Mouse (Mus musculus): ENCODE results near the gene Ccnf.

Ccnf gene

GRCm38 (mm10) chr17:24251320-24252069 lies at the start of gene Ccnf:
TSS of gene Ccnf (minus strand) at chr17:24251484.
- peak; percentile 96 for DNase-seq (ENCODE audit: low spot score in 2 of 2)

DNA sequence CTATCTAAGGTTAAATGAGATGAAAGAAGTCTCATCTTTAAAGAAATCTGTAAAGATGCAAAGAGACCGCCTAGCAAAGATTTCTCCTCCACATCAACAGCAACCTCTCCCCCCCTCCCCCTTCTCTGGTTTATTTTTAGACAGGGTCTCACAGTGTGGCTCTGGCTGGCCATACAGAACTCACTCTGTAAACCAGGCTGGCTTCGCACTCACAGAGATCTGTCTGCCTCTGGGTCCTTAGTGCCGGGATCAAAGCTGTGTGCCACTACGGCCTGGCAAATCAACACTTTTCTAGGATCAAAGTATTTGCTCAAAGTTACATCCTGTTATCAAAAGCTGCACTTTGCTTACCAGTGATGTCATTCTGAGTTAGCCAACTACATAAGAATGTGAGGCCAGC lies 49.4 kb upstream of the Ccnf start:
- no peak for DNase-seq (ENCODE audit: low spot score in 2 of 2)

DNA sequence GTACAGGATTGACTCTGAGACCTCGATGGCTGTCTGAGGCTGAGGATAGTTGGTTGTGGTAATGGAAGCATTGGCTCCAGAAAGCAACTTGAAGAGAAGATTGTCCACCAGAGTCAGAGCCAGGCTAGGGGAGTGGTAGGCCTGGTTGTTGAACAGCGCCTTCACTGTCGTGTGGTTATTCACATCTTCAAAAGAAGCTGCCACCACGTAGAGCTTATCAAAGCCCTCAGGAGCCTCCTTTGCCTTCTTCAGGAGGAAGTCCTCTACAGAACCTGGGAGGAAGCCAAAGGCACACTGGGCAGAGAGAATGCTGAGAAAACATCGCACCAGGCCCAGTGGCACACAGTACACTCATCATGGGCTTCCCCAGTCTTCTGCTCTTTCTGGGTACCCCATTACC lies 38.1 kb upstream of the Ccnf start:
- DNase-seq (ENCODE audit: low spot score in 2 of 2) = no peak

- DNase-seq (ENCODE audit: low spot score in 2 of 2) = no peak
These were observed 37.2 kb upstream of the Ccnf start for GRCm38 (mm10) chr17:24288477-24288876.

- no peak for DNase-seq (ENCODE audit: low spot score in 2 of 2)
These were observed 34.4 kb upstream of the Ccnf start for GRCm38 (mm10) chr17:24285680-24286079.

DNA sequence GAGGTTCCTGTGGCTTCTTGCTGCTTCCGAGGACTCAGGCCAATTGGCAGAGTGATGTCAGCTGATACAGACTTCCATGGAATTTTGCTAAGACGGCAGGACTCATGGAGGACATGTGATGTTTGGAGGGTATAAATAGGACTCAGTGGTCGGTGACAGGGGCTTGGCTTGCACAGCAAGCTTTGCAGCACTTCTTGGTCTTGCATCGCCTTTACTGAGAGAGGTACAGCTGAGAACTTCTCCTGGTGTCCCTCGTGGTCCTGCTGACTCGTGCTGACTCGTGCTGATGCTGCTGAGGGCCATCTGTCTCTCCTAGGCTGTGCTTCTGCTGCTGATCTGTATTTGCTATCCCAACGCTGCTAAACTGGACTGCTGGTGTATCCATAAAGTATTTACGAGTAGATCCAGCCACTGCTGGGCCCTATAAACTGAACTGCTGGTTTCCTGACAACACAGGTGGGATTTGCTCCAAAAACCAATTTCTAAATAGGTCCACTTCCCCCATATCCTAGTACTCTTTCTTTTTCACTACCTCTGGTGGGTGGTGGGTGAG lies 32.1 kb upstream of the Ccnf start:
- DNase-seq (ENCODE audit: low spot score in 2 of 2) = no peak

GRCm38 (mm10) chr17:24282637-24283036 lies 31.4 kb upstream of the Ccnf start:
- DNase-seq (ENCODE audit: low spot score in 2 of 2) = no peak

- DNase-seq (ENCODE audit: low spot score in 2 of 2) = no peak
These were observed 28.6 kb upstream of the Ccnf start for GRCm38 (mm10) chr17:24279907-24280306.

DNA sequence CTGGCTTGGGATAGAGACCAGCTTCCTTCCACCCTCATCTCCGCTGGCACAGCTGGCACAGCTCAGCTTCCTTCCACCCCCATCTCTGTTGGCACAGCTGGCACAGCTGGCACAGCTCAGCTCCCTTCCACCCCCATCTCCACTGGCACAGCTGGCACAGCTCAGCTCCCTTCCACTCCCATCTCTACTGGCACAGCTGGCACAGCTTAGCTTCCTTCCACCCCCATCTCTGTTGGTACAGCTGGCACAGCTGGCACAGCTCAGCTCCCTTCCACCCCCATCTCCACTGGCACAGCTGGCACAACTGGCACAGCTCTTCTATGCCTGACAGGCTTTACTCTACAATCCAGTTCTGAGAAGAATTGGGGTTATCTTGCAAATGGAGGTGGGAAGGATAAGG lies 15.8 kb upstream of the Ccnf start:
- DNase-seq (ENCODE audit: low spot score in 2 of 2) = no peak

DNA sequence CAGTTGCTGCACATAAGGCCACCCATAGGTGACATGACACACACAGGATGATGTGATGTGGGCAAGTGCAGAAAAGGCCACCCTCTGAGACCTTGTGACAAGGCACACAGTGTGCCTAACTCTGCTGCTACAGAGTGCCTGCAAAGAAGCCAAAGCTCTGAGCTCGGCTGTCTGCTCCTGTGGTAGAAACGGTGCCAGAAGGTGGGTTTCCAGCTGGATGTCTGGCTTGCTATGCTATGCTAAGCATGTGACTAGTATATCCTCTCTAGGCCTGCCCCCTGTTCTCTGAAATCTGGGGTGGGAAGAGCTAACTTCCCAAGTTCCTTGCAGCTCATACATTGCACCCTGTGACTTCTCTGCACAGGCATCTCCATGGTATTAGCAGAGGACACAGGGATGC lies 13.5 kb upstream of the Ccnf start:
- no peak for DNase-seq (ENCODE audit: low spot score in 2 of 2)

DNA sequence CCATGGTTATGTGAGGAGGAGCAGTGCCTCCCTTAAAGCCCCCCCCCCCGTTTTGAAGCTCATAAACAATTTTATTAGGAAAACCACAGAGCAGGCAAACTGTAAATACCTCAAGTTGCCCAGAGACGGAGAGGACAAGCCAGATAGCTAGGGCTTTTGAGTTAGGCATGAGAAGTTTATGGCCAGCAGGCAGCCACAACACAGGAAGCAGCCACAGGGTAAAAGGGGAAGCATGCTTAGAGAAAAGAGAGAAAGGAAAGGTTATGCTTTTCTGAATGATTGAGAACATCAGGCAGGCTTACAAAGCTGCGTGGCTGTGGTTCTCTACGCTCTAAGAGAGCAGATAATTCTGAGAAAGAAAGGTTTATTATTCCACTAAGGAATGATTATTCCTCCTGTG lies 9.2 kb upstream of the Ccnf start:
- no peak for DNase-seq (ENCODE audit: low spot score in 2 of 2)

GRCm38 (mm10) chr17:24259702-24260101 lies 8.4 kb upstream of the Ccnf start:
- no peak for DNase-seq (ENCODE audit: low spot score in 2 of 2)

DNA sequence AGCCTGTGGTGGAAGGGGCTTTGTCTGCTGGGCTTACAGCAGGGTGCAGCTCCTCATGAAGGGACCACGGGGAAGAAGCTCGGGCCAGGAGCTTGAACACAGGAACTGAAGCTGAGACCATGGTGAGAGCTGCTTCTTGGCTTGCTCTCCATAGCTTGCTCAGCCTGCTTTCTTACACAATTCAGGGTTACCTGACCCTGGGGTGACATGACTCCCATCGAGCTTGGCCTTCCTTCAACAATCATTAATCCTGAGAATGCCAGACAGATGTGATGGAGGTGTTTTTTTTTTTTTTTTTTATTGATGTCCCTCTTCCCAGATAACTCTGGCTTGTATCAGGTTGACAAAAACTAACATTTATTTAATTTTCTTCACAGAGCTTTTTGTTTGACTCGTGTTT lies 7.7 kb upstream of the Ccnf start:
- no peak for DNase-seq (ENCODE audit: low spot score in 2 of 2)

DNA sequence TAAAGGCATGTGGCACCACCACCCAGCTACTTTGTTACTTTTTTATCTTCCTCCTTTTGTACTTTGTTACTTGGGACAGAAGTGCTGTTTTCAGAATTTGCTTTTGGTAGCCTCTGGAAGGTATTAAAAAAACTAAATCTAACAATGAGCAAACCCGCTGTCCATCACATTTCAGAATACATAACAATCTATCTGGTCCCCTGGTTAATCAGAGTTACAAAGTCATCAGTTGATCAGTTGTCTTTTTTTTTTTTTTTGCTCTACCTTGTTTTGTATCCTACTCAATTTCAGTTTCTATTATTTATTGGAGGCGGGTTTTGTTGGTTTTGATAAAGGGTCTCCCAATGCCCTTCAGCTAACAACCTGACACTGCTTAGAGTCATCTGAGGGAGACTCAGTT lies 1.0 kb upstream of the Ccnf start:
- DNase-seq (ENCODE audit: low spot score in 2 of 2) = no peak

GRCm38 (mm10) chr17:24250988-24251319 lies 330 bp downstream of the Ccnf start:
- DNase-seq (ENCODE audit: low spot score in 2 of 2) = no peak

DNA sequence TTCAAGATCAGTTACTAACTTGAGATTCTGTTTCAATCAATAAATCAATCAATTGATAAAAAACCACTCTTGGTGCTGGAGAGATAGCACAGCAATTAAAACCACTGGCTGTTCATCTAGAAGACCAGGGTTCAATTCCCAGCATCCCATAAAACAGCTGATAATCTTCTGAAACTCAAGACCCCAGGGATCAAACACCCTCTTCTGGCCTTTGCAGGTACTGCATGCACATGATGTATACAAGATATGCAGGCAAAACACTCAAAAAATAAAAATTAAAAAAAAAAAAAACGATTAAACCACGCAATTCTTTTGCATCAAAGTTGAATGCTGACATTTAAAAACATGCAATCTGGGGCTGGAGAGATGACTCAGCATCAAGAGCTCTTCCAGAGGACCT lies 2.6 kb downstream of the Ccnf start:
- no peak for DNase-seq (ENCODE audit: low spot score in 2 of 2)

DNA sequence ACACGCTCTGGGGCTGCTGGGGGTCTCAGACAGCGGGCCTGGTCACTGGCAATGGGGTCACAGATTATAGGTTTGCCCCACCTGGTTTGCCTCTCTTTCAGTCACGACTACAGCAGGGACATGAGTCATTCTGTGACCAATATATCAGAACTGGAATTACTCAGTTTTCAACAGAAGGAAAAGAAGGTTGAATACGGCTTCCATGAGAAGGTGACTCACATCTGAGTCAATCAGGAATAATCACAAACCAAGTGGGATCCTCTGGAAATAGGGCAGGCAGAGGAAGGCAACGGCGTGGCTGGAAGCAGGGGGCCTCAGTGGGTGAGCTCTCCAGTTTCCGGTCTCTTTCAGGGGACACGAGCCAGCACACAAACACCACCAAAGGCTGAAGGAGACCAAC lies 7.2 kb downstream of the Ccnf start:
- peak; percentile 37 to 44 for DNase-seq (ENCODE audit: low spot score in 2 of 2)

- DNase-seq (ENCODE audit: low spot score in 2 of 2) = peak; percentile 30 to 33
These were observed 7.8 kb downstream of the Ccnf start for GRCm38 (mm10) chr17:24243311-24243969.

DNA sequence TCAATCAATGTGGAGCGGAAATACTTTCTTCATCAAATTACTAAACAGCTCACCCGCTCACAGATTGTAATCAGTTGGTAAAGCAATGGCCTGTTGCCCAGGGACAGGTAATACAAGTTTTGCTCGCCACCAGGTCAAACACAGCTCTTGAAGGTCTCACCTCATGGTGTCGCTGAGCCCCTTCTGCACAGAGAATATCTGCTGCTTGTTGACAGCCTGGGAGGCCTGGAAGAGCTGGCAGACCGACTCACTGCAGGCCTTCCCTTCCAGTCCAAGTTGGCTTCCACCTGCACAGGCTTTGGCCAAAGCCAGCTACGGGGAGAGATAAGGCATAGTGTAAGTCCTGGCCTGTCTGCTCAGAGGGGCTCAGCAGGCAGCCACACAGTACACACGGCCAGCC lies 14.4 kb downstream of the Ccnf start:
- no peak for DNase-seq (ENCODE audit: low spot score in 2 of 2)

GRCm38 (mm10) chr17:24236479-24236878 lies 14.8 kb downstream of the Ccnf start:
- no peak for DNase-seq (ENCODE audit: low spot score in 2 of 2)

GRCm38 (mm10) chr17:24227941-24228340 lies 23.3 kb downstream of the Ccnf start:
- DNase-seq (ENCODE audit: low spot score in 2 of 2) = no peak

GRCm38 (mm10) chr17:24226721-24227120 lies 24.6 kb downstream of the Ccnf start:
- no peak for DNase-seq (ENCODE audit: low spot score in 2 of 2)

DNA sequence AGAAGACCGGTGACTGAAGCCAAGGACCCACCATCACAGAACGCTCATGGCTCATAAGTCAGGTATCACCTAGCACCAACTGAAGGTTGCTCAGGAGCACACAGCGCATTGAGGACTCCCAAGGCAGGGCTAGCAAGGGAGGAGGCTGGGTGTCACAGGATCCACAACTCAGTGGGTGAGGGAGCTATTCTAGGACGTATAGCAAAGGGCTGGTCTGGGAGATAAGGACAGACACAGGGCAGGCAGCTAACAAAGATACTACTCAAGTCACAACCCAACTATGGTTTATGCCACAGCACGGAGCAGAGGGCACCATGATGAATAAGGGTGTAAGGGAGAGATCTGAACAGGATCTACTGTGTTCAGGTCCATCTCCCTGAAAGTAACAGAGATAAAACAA lies 25.4 kb downstream of the Ccnf start:
- no peak for DNase-seq (ENCODE audit: low spot score in 2 of 2)

All from right cerebral cortex, adult 2 months (tissue).